Mouse (Mus musculus): ENCODE results near the gene Safb2. TPM values are rescaled to one million over a fixed set of nuclear protein-coding genes. Genes with fewer than 3 reads are reported as not detected.
A peak's percentile ranks its signal among the peaks of the same experiment; 100 is the strongest.
"Not testable (repeated sequence)": the region's sequence is repeated elsewhere in the genome, so short reads cannot be mapped to it uniquely, and the experiment has no call there.

Safb2 gene
- 76.0 and 90.1 TPM in 2 replicates for polyA plus RNA-seq (2015; fragmentation: Nextera tagmentation; extraction: Ambion mirVana)

GRCm38 (mm10) chr17:56584257-56585130 lies at the start of gene Safb2, which contains the start of gene Safb:
TSS of gene Safb2 (minus strand) at chr17:56584585.
TSS of gene Safb (plus strand) at chr17:56584825.
- peaks cover 64% of the 10 kb centered on the region for H3K36me3 ChIP-seq
- peak within 1 kb of the TSS; percentile 81 for H3K4me2 ChIP-seq
- under 1% methylated on average over 86 of the region's 101 CpGs for WGBS
- H3K4me1 ChIP-seq = peaks cover 38% of the 10 kb centered on the region
- ATAC-seq (ENCODE audit: borderline replicate concordance, extremely low read depth, low FRiP score, low TSS enrichment) = peak; percentile 95
- H3K4me3 ChIP-seq = peak within 1 kb of the TSS; percentile 89
- peak within 1 kb of the TSS; percentile 96 for H3K27ac ChIP-seq
- no peaks in the 10 kb centered on the region for H3K27me3 ChIP-seq
- peak within 1 kb of the TSS; percentile 90 for H3K9ac ChIP-seq
- no peaks in the 10 kb centered on the region for H3K9me3 ChIP-seq

- Histone ChIP-seq H3K9ac (no peak overlapping the region), H3K27ac (no peak overlapping the region)
- 76% methylated on average over 6 of the region's 6 CpGs for WGBS
Measured at GRCm38 (mm10) chr17:56634023-56634422, 49.6 kb upstream of the Safb2 start.

GRCm38 (mm10) chr17:56631807-56632206 lies 47.4 kb upstream of the Safb2 start:
- WGBS = 56% methylated on average over 4 of the region's 4 CpGs
- Histone ChIP-seq H3K4me1 (peaks cover 7% of the 10 kb centered on the region; the same call in 1 of the 2 replicates), H3K9ac (no peak overlapping the region), H3K36me3 (no peaks in the 10 kb centered on the region), H3K27me3 (no peaks in the 10 kb centered on the region), H3K4me2 (no peak overlapping the region), H3K27ac (no peak overlapping the region), H3K4me3 (no peak overlapping the region), H3K9me3 (no peaks in the 10 kb centered on the region)
- ATAC-seq (ENCODE audit: borderline replicate concordance, extremely low read depth, low FRiP score, low TSS enrichment) = no peak

More at GRCm38 (mm10) chr17:56634023-56634422, 49.6 kb upstream of the Safb2 start:
- H3K9me3 ChIP-seq = no peaks in the 10 kb centered on the region
- H3K4me1 ChIP-seq = no peaks in the 10 kb centered on the region
- no peaks in the 10 kb centered on the region for H3K36me3 ChIP-seq
- H3K4me3 ChIP-seq = no peak overlapping the region
- no peaks in the 10 kb centered on the region for H3K27me3 ChIP-seq
- no peak overlapping the region for H3K4me2 ChIP-seq
- no peak for ATAC-seq (ENCODE audit: borderline replicate concordance, extremely low read depth, low FRiP score, low TSS enrichment)

- not testable (repeated sequence) for H3K9ac ChIP-seq; H3K4me3 ChIP-seq; ATAC-seq (ENCODE audit: borderline replicate concordance, extremely low read depth, low FRiP score, low TSS enrichment); H3K9me3 ChIP-seq; H3K36me3 ChIP-seq; H3K27me3 ChIP-seq; H3K4me2 ChIP-seq; H3K27ac ChIP-seq
- 82% methylated on average over 27 of the region's 27 CpGs for WGBS
- H3K4me1 ChIP-seq = peaks cover 20% of the 10 kb centered on the region
Measured at GRCm38 (mm10) chr17:56629800-56630781, 45.7 kb upstream of the Safb2 start.

GRCm38 (mm10) chr17:56627530-56628277 lies 43.3 kb upstream of the Safb2 start, which contains the start of gene Catsperd:
TSS of gene Catsperd (plus strand) at chr17:56628143.
- ATAC-seq (ENCODE audit: borderline replicate concordance, extremely low read depth, low FRiP score, low TSS enrichment) = peak; percentile 16; the same call in 1 of the 2 replicates
- Histone ChIP-seq H3K4me2 (peak within 1 kb of the TSS; percentile 89), H3K27ac (peak within 1 kb of the TSS; percentile 77), H3K9ac (peak within 1 kb of the TSS; percentile 44), H3K36me3 (peaks cover 14% of the 10 kb centered on the region; the same call in 1 of the 2 replicates), H3K9me3 (no peaks in the 10 kb centered on the region), H3K4me1 (peaks cover 22% of the 10 kb centered on the region), H3K4me3 (peak within 1 kb of the TSS; percentile 99), H3K27me3 (no peaks in the 10 kb centered on the region)
- WGBS = 8% methylated on average over 26 of the region's 26 CpGs

- Histone ChIP-seq H3K9me3 (no peaks in the 10 kb centered on the region), H3K4me3 (peak within 1 kb of the TSS; percentile 99), H3K4me1 (peaks cover 22% of the 10 kb centered on the region), H3K36me3 (peaks cover 20% of the 10 kb centered on the region), H3K27me3 (no peaks in the 10 kb centered on the region), H3K9ac (peak within 1 kb of the TSS; percentile 93), H3K4me2 (peak within 1 kb of the TSS; percentile 89), H3K27ac (peak within 1 kb of the TSS; percentile 77)
- WGBS = under 1% methylated on average over 51 of the region's 51 CpGs
- ATAC-seq (ENCODE audit: borderline replicate concordance, extremely low read depth, low FRiP score, low TSS enrichment) = peak; percentile 94
Measured at GRCm38 (mm10) chr17:56626754-56627470, 42.5 kb upstream of the Safb2 start, which contains the start of gene Lonp1. TSS of gene Lonp1 (minus strand) at chr17:56626887.

GRCm38 (mm10) chr17:56626260-56626659 lies 41.9 kb upstream of the Safb2 start:
- Histone ChIP-seq H3K36me3 (peaks cover 25% of the 10 kb centered on the region), H3K27ac (no peak overlapping the region), H3K4me3 (peak overlapping the region; percentile 99), H3K4me1 (peaks cover 22% of the 10 kb centered on the region), H3K9ac (peak overlapping the region; percentile 93), H3K9me3 (no peaks in the 10 kb centered on the region), H3K27me3 (no peaks in the 10 kb centered on the region), H3K4me2 (peak overlapping the region; percentile 89)
- peak; percentile 4; the same call in 1 of the 2 replicates for ATAC-seq (ENCODE audit: borderline replicate concordance, extremely low read depth, low FRiP score, low TSS enrichment)
- WGBS = 2% methylated on average over 32 of the region's 32 CpGs

GRCm38 (mm10) chr17:56625495-56625894 lies 41.1 kb upstream of the Safb2 start:
- no peak for ATAC-seq (ENCODE audit: borderline replicate concordance, extremely low read depth, low FRiP score, low TSS enrichment)
- no peak overlapping the region for H3K27ac ChIP-seq
- H3K36me3 ChIP-seq = peaks cover 30% of the 10 kb centered on the region
- 73% methylated on average over 3 of the region's 3 CpGs for WGBS
- peak overlapping the region; percentile 93; the same call in 1 of the 2 replicates for H3K9ac ChIP-seq
- H3K4me2 ChIP-seq = peak overlapping the region; percentile 89
- no peaks in the 10 kb centered on the region for H3K9me3 ChIP-seq
- peak overlapping the region; percentile 99 for H3K4me3 ChIP-seq
- peaks cover 22% of the 10 kb centered on the region for H3K4me1 ChIP-seq
- no peaks in the 10 kb centered on the region for H3K27me3 ChIP-seq

GRCm38 (mm10) chr17:56617628-56618027 lies 33.2 kb upstream of the Safb2 start:
- H3K36me3 ChIP-seq = peaks cover 81% of the 10 kb centered on the region
- no peak overlapping the region for H3K4me3 ChIP-seq
- peaks cover 11% of the 10 kb centered on the region for H3K4me1 ChIP-seq
- H3K27me3 ChIP-seq = no peaks in the 10 kb centered on the region
- H3K9me3 ChIP-seq = no peaks in the 10 kb centered on the region
- no peak overlapping the region for H3K9ac ChIP-seq
- 85% methylated on average over 8 of the region's 8 CpGs for WGBS
- no peak overlapping the region for H3K27ac ChIP-seq
- no peak overlapping the region for H3K4me2 ChIP-seq
- no peak for ATAC-seq (ENCODE audit: borderline replicate concordance, extremely low read depth, low FRiP score, low TSS enrichment)

- H3K4me1 ChIP-seq = peaks cover 18% of the 10 kb centered on the region
- H3K36me3 ChIP-seq = peaks cover 72% of the 10 kb centered on the region
- no peaks in the 10 kb centered on the region for H3K9me3 ChIP-seq
- H3K4me2 ChIP-seq = no peak overlapping the region
- no peak for ATAC-seq (ENCODE audit: borderline replicate concordance, extremely low read depth, low FRiP score, low TSS enrichment)
- no peak overlapping the region for H3K27ac ChIP-seq
- WGBS = 80% methylated on average over 3 of the region's 3 CpGs
- no peak overlapping the region for H3K4me3 ChIP-seq
- H3K9ac ChIP-seq = no peak overlapping the region
- H3K27me3 ChIP-seq = no peaks in the 10 kb centered on the region
Measured at GRCm38 (mm10) chr17:56616725-56617124, 32.3 kb upstream of the Safb2 start.
